Mouse (Mus musculus) brain, embryonic 14.5 days (tissue): ENCODE measurements around the gene Hmmr.

ENCODE experiments used
- CTCF ChIP-seq: fragments of 200-500 bp; IDR thresholded peaks from 2 replicates; pipeline ENCODE4 v1.5.1; 2012; ENCODE audit warnings: inconsistent platforms, mild to moderate bottlenecking, moderate library complexity, borderline replicate concordance; ENCODE audit not compliant: insufficient read depth, insufficient read length; ENCODE audit errors: extremely low read depth
- POLR2A ChIP-seq: fragments of 200-500 bp; IDR thresholded peaks from 2 replicates; pipeline ENCODE4 v1.6.1; 2012; ENCODE audit warnings: mild to moderate bottlenecking, inconsistent platforms, borderline replicate concordance; ENCODE audit not compliant: poor library complexity, insufficient read depth, insufficient read length, severe bottlenecking; ENCODE audit errors: extremely low read depth

- TF ChIP-seq CTCF = no peak
- no peak for TF ChIP-seq POLR2A
Observed at GRCm38 (mm10) chr11:40747716-40748115, 14.5 kb upstream of the Hmmr start.
